Mouse (Mus musculus): ENCODE results near the gene Sit1. TPM values are rescaled to one million over a fixed set of nuclear protein-coding genes. Genes with fewer than 3 reads are reported as not detected.

The Sit1 gene
- polyA plus RNA-seq, 1 experiment from 2014 or later, result not detected

DNA sequence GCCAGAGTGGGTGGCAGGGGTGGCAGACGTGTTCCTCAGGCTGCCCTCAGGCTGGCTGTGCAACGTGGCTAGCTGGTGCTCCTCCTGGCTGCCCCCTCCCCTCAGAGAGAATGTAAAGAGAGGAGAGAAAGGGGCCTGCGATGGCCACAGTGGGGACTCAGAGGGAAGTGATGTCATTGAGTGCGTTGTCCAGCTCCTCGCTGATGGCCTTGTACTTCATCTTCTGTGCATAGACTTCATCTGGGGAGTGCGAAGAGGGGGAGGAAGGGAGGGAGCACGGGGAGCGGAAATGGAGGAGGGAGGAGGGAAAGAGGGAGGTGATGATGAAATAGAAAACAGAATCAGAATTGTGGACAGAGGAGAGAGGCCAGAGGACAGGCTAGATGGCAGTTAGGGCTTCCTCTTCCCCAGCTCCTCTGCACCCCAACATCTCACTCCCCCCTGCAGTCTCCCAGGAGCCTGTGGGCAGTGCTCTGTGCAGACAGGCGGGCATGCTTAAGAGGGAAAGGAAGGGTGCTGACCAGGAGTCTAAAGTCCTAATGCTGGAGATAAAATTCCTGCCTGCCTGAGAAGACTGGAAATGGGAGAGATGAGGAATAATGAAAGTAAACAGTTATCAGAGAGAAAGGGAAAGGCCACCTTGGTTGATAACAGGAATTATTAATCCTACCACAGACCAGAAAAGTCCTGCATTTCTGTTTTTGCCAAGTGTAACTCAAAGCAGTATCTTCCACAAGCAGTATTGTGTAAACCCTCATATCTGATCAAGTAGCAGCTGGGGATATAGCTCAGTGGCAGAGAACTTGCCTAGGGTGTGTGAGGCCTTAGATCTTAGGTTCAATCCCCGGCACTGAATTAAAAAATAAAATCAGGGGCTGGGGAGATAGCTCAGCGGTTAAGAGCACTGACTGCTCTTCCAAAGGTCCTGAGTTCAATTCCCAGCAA lies 32.5 kb upstream of the Sit1 start:
- 68% methylated on average over 11 of the region's 11 CpGs for WGBS
- H3K4me2 ChIP-seq (ENCODE audit: low read depth, severe bottlenecking), result no peak overlapping the region
- DNase-seq (ENCODE audit: low spot score), result no peak
- H3K9ac ChIP-seq (ENCODE audit: low read length), result no peak overlapping the region
- no peak for ATAC-seq (ENCODE audit: insufficient number of reproducible peaks, low FRiP score, low TSS enrichment, low read depth)
- H3K4me3 ChIP-seq (ENCODE audit: low read depth, low read length), result no peak overlapping the region
- H3K9me3 ChIP-seq (ENCODE audit: control insufficient read depth, low read length), result no peaks in the 10 kb centered on the region
- no peaks in the 10 kb centered on the region for H3K36me3 ChIP-seq (ENCODE audit: control insufficient read depth, insufficient read depth, low read length)
- H3K4me1 ChIP-seq (ENCODE audit: control insufficient read depth, insufficient read depth, low read length), result peaks cover 4% of the 10 kb centered on the region; the same call in 1 of the 2 replicates
- H3K27me3 ChIP-seq (ENCODE audit: control insufficient read depth, insufficient read depth, low read length), result no peaks in the 10 kb centered on the region; the same call in 1 of the 2 replicates
- H3K27ac ChIP-seq (replicated peaks; ENCODE audit: low read depth, low read length), result no peak overlapping the region

- 81% methylated on average over 4 of the region's 4 CpGs for WGBS
- Histone ChIP-seq H3K4me1 (ENCODE audit: control insufficient read depth, insufficient read depth, low read length) (no peaks in the 10 kb centered on the region), H3K27ac (replicated peaks; ENCODE audit: low read depth, low read length) (no peak overlapping the region), H3K27me3 (ENCODE audit: control insufficient read depth, insufficient read depth, low read length) (no peaks in the 10 kb centered on the region; the same call in 1 of the 2 replicates), H3K36me3 (ENCODE audit: control insufficient read depth, insufficient read depth, low read length) (no peaks in the 10 kb centered on the region), H3K9me3 (ENCODE audit: control insufficient read depth, low read length) (no peaks in the 10 kb centered on the region), H3K9ac (ENCODE audit: low read length) (no peak overlapping the region), H3K4me2 (ENCODE audit: low read depth, severe bottlenecking) (no peak overlapping the region), H3K4me3 (ENCODE audit: low read depth, low read length) (no peak overlapping the region)
- DNase-seq (ENCODE audit: low spot score), result no peak
- no peak for ATAC-seq (ENCODE audit: insufficient number of reproducible peaks, low FRiP score, low TSS enrichment, low read depth)
Measured at GRCm38 (mm10) chr4:43513791-43514190, 30.3 kb upstream of the Sit1 start.

DNA sequence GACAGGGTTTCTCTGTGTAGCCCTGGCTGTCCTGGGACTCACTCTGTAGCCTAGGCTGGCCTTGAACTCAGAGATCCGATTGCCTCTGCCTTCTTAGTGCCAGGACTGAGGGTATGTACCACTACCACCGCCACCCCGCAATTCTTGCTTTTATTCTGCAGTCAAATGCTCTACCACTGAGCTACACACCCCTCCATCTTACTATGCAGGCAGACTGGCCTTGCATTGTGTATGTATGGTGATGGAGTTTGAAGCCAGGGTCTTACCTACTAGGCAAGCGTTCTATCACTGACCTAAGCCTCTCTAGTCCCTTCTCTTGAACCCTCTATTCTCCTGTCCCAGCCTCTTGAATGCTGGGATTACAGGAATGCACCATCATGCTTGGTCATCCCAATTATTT lies 29.8 kb upstream of the Sit1 start:
- Histone ChIP-seq H3K4me2 (ENCODE audit: low read depth, severe bottlenecking) (no peak overlapping the region), H3K36me3 (ENCODE audit: control insufficient read depth, insufficient read depth, low read length) (no peaks in the 10 kb centered on the region), H3K4me1 (ENCODE audit: control insufficient read depth, insufficient read depth, low read length) (no peaks in the 10 kb centered on the region), H3K27ac (replicated peaks; ENCODE audit: low read depth, low read length) (no peak overlapping the region), H3K4me3 (ENCODE audit: low read depth, low read length) (no peak overlapping the region), H3K27me3 (ENCODE audit: control insufficient read depth, insufficient read depth, low read length) (no peaks in the 10 kb centered on the region), H3K9me3 (ENCODE audit: control insufficient read depth, low read length) (no peaks in the 10 kb centered on the region), H3K9ac (ENCODE audit: low read length) (no peak overlapping the region)
- no peak for ATAC-seq (ENCODE audit: insufficient number of reproducible peaks, low FRiP score, low TSS enrichment, low read depth)
- 92% methylated on average over 4 of the region's 4 CpGs for WGBS
- DNase-seq (ENCODE audit: low spot score), result no peak

- 60% methylated on average over 7 of the region's 7 CpGs for WGBS
- Histone ChIP-seq H3K9ac (ENCODE audit: low read length) (no peak overlapping the region), H3K27ac (replicated peaks; ENCODE audit: low read depth, low read length) (no peak overlapping the region), H3K4me3 (ENCODE audit: low read depth, low read length) (no peak overlapping the region), H3K9me3 (ENCODE audit: control insufficient read depth, low read length) (no peaks in the 10 kb centered on the region), H3K36me3 (ENCODE audit: control insufficient read depth, insufficient read depth, low read length) (no peaks in the 10 kb centered on the region), H3K27me3 (ENCODE audit: control insufficient read depth, insufficient read depth, low read length) (0 out of 2 replicates have a peak, but pooled peaks cover under 1% of the 10 kb centered on the region), H3K4me2 (ENCODE audit: low read depth, severe bottlenecking) (no peak overlapping the region), H3K4me1 (ENCODE audit: control insufficient read depth, insufficient read depth, low read length) (no peaks in the 10 kb centered on the region)
- DNase-seq (ENCODE audit: low spot score) (no peak), ATAC-seq (ENCODE audit: insufficient number of reproducible peaks, low FRiP score, low TSS enrichment, low read depth) (no peak)
Measured at GRCm38 (mm10) chr4:43512653-43513052, 29.1 kb upstream of the Sit1 start.

DNA sequence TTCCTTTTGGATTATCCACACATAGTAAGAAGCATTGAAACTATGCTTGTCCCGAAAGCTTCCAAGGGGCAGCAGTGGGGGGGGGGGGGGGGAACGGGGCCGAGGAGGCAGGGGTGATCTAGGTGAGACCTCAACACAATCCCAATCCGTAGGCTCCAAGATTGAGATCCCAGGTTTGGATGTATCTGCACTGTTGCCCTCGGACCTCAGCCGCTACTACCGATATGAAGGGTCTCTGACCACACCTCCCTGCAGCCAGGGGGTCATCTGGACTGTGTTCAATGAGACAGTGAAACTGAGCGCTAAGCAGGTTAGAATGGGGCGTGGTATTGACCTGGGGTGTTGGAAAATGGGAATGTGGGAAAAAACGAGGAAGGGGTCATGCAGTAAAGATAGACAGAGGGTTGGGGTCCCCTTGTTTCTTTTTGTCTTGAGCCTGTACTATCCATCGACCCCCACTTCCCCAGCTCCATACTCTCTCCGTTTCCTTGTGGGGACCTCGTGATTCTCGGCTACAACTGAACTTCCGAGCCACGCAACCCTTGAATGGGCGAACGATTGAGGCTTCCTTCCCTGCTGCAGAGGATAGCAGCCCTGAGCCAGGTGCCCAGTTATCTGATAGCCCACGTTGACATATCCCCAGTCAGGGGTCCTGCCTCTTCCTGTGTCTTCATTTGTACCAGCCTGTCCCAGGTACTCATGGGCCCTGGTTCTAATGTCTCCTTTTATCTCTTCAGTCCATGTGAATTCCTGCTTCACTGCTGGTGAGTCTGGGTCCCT lies 28.3 kb upstream of the Sit1 start:
- no peak overlapping the region for H3K9ac ChIP-seq (ENCODE audit: low read length)
- WGBS, result 76% methylated on average over 19 of the region's 19 CpGs
- H3K27ac ChIP-seq (replicated peaks; ENCODE audit: low read depth, low read length), result no peak overlapping the region
- no peaks in the 10 kb centered on the region for H3K9me3 ChIP-seq (ENCODE audit: control insufficient read depth, low read length)
- no peaks in the 10 kb centered on the region for H3K4me1 ChIP-seq (ENCODE audit: control insufficient read depth, insufficient read depth, low read length)
- no peak for ATAC-seq (ENCODE audit: insufficient number of reproducible peaks, low FRiP score, low TSS enrichment, low read depth)
- H3K4me3 ChIP-seq (ENCODE audit: low read depth, low read length), result no peak overlapping the region
- H3K4me2 ChIP-seq (ENCODE audit: low read depth, severe bottlenecking), result no peak overlapping the region
- no peaks in the 10 kb centered on the region for H3K36me3 ChIP-seq (ENCODE audit: control insufficient read depth, insufficient read depth, low read length)
- H3K27me3 ChIP-seq (ENCODE audit: control insufficient read depth, insufficient read depth, low read length), result 0 out of 2 replicates have a peak, but pooled peaks cover 3% of the 10 kb centered on the region
- DNase-seq (ENCODE audit: low spot score), result no peak

DNA sequence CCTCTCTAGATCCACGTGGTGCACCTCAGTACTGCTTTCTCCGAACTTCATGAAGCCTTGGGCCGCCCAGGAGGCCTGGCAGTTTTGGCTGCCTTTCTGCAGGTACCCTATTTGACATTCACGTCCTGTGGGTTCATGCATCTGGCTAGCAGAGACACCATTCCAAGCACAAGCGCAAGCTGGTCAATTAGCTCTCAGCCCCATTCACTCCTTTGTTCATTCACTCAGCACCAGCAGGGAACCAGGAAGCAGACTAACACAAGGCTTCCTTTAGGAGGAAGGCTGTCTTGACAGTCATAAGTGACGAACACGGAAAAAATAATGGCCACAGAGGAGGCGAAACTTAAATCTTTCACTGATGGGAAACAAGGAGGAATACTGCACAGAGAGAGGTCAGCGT lies 25.6 kb upstream of the Sit1 start:
- Histone ChIP-seq H3K36me3 (ENCODE audit: control insufficient read depth, insufficient read depth, low read length) (no peaks in the 10 kb centered on the region), H3K27me3 (ENCODE audit: control insufficient read depth, insufficient read depth, low read length) (0 out of 2 replicates have a peak, but pooled peaks cover 3% of the 10 kb centered on the region), H3K4me1 (ENCODE audit: control insufficient read depth, insufficient read depth, low read length) (no peaks in the 10 kb centered on the region), H3K9me3 (ENCODE audit: control insufficient read depth, low read length) (no peaks in the 10 kb centered on the region), H3K27ac (replicated peaks; ENCODE audit: low read depth, low read length) (no peak overlapping the region), H3K9ac (ENCODE audit: low read length) (peak overlapping the region; percentile 45), H3K4me2 (ENCODE audit: low read depth, severe bottlenecking) (peak overlapping the region; percentile 70), H3K4me3 (ENCODE audit: low read depth, low read length) (no peak overlapping the region)
- WGBS, result 39% methylated on average over 9 of the region's 9 CpGs
- DNase-seq (ENCODE audit: low spot score), result no peak
- no peak for ATAC-seq (ENCODE audit: insufficient number of reproducible peaks, low FRiP score, low TSS enrichment, low read depth)

GRCm38 (mm10) chr4:43508666-43508997 lies 25.1 kb upstream of the Sit1 start:
- Histone ChIP-seq H3K9ac (ENCODE audit: low read length) (peak overlapping the region; percentile 45), H3K36me3 (ENCODE audit: control insufficient read depth, insufficient read depth, low read length) (no peaks in the 10 kb centered on the region), H3K27me3 (ENCODE audit: control insufficient read depth, insufficient read depth, low read length) (0 out of 2 replicates have a peak, but pooled peaks cover 3% of the 10 kb centered on the region), H3K27ac (replicated peaks; ENCODE audit: low read depth, low read length) (no peak overlapping the region), H3K4me3 (ENCODE audit: low read depth, low read length) (peak overlapping the region; percentile 33), H3K9me3 (ENCODE audit: control insufficient read depth, low read length) (no peaks in the 10 kb centered on the region), H3K4me2 (ENCODE audit: low read depth, severe bottlenecking) (peak overlapping the region; percentile 70), H3K4me1 (ENCODE audit: control insufficient read depth, insufficient read depth, low read length) (no peaks in the 10 kb centered on the region)
- WGBS, result 11% methylated on average over 13 of the region's 13 CpGs
- ATAC-seq (ENCODE audit: insufficient number of reproducible peaks, low FRiP score, low TSS enrichment, low read depth), result peak; percentile 84
- peak; percentile 69 for DNase-seq (ENCODE audit: low spot score)

GRCm38 (mm10) chr4:43507938-43508665 lies 24.6 kb upstream of the Sit1 start:
- no peaks in the 10 kb centered on the region for H3K9me3 ChIP-seq (ENCODE audit: control insufficient read depth, low read length)
- peak overlapping the region; percentile 33 for H3K4me3 ChIP-seq (ENCODE audit: low read depth, low read length)
- H3K4me1 ChIP-seq (ENCODE audit: control insufficient read depth, insufficient read depth, low read length), result no peaks in the 10 kb centered on the region
- H3K27ac ChIP-seq (replicated peaks; ENCODE audit: low read depth, low read length), result no peak overlapping the region
- H3K4me2 ChIP-seq (ENCODE audit: low read depth, severe bottlenecking), result peak overlapping the region; percentile 70
- ATAC-seq (ENCODE audit: insufficient number of reproducible peaks, low FRiP score, low TSS enrichment, low read depth) (0 out of 2 replicates have a peak, but pooled peaks have one; percentile 32), DNase-seq (ENCODE audit: low spot score) (no peak)
- H3K9ac ChIP-seq (ENCODE audit: low read length), result peak overlapping the region; percentile 45
- H3K36me3 ChIP-seq (ENCODE audit: control insufficient read depth, insufficient read depth, low read length), result no peaks in the 10 kb centered on the region
- WGBS, result 12% methylated on average over 21 of the region's 22 CpGs
- 0 out of 2 replicates have a peak, but pooled peaks cover 3% of the 10 kb centered on the region for H3K27me3 ChIP-seq (ENCODE audit: control insufficient read depth, insufficient read depth, low read length)

All from limb, embryonic 11.5 days (tissue).